Mouse (Mus musculus) liver, adult (tissue): ENCODE measurements around the gene Ankrd54.

Experiments
- GATA4 ChIP-seq: IDR thresholded peaks from 2 replicates; pipeline ENCODE4 v1.6.1; 2014; ENCODE audit warnings: mild to moderate bottlenecking, low read length; ENCODE audit not compliant: insufficient replicate concordance

Gene Ankrd54

GRCm38 (mm10) chr15:79037913-79038328 is 24.8 kb downstream of the Ankrd54 start:
- TF ChIP-seq GATA4 = no peak

- no peak for TF ChIP-seq GATA4
Measured at GRCm38 (mm10) chr15:79030551-79031435, 31.9 kb downstream of the Ankrd54 start.

DNA sequence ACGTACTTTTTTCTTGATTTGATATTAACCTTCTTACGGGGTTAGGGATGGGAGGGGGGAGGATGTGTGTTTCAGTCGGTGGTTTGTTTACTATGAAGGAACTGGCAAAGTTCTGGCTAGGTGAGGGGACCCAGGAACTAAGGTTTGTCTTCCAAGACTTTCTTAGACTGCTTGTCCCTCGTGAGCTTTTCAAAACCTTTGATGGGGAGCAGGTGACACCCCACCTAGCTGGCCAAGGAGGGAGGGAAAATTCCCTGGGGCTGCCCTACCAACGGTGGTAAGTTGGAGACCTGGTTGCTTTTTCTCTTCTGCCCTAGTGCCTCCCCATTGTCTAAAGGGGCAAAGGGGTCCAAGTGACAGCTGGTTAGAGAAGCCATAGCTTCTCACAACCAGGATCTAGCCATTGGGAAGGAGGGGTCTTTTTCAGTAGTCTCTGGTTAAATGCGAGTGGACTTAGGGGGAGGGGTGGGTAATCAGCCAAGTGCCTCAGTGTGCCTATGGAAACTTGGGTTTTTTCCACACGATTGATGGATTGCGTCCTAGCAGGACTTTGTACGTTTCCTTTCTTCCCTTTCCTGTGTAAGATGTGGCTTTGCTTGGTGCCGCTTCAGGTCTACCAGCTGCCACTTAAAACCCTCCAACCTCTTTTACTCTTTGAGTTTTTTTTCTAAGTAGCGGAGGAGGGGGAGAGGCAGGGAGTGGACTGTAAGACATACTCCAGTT is 33.0 kb downstream of the Ankrd54 start:
- TF ChIP-seq GATA4 = no peak

GRCm38 (mm10) chr15:79028823-79029484 is 33.7 kb downstream of the Ankrd54 start:
- TF ChIP-seq GATA4 = no peak

DNA sequence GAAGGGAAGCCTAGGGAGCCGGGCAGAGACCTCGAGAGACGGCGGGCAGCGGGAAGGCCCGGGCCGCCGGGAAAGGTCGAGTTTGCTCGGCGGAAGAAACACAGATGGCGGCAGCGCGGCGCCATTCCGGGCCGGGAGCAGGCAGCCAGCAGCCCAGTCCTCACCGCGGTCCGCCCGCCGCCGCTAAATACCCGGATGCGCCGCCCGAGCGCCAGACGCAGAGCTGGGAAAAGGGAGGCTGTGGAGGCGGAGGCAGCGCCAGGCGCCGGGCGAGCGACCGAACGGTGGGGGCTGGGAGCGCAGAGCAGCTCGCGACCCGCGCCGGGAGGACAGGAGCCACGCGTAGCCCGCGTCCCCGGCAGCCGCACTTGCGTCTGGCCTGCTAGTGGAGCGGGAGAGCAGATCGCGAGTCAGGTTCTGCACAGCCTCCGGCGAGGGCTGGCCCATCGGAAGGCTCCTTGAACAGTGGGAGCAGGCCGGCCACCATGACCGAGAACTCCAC is 34.4 kb downstream of the Ankrd54 start, which contains the start of gene H1f0:
TSS of gene H1f0 (plus strand) at position 214 of the 502 bp plus-strand sequence.
- no peak for TF ChIP-seq GATA4

DNA sequence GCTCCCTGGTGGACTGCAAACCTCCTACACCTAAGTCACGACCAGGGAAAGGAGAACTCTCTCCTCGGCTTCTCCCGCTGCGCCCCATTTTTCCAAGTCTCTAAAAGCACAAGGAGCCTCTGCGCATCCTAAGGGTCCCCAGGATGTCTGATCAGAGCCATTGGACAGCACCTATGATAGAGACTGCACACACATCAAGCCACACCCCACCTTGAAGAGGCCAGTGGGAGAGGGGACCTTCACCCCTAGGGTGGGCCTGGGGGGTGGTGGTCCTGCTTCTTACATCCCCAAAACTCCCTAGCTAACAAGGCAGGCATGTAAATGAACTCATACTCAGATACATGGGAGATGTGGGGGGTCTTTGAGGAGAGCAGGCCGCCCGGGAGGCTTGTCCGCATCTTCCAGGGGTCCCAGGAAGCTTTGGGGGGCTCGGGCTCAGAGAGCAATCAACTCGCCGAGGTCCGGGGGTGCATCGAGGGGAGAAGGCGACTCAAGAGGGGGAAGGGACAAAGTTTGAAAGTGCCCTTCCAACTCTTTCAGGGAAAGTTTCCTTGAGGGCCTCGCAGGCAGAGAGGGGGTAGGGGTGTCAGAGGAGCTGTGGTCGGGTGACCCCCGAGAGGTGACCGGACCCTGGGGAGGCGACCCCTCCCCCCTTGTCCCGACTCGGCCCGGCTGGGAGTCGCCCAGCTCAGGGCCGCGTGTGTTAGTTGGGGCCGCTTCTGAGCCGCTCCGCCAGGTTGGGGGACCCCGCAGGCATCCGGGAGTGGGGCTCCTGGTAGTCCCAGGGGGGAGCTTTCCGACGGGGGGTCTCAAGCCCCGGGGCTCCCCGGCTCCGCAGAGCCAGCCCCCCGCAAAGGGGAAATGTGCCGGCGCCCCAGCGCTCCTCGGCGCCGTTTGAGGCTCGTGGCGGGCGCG is 35.1 kb downstream of the Ankrd54 start:
- no peak for TF ChIP-seq GATA4

DNA sequence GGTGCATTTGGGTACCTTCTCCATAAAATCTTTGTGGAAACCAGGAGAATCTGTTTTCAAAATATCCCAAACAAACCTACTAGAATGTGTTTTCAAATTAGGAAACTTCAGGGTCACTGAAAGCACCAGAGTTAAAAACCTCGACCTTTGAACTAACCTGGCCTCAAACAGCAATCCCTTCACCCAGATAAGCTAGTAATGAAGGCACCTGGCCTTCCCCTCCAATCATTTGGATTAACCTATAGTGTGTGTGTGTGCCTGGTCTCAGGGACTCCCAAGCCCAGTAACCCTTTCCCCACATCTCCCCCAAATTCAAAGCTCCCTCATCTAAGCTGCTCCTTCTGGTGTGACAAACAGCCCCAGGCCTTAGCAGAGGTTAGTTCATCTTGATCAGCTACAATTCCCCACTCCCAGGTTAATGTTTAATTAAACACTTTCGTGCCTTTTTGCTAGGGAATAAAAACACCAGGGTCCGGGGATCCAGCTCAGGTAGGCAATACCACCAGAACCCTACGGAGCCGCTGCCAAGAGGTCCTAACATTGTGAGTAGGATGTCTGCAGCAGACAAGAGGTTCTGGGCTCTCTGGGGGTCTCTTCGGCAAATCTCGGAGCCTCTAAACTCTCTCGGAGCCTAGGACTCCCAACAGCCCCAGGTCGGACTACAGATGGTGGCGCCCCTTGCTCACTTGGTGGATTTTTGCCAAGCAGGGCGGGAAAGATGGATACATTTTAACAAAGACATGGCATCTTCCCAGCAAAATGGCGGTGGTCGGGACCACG is 36.0 kb downstream of the Ankrd54 start:
- TF ChIP-seq GATA4 = peak; percentile 71; the same call in 1 of the 2 replicates

DNA sequence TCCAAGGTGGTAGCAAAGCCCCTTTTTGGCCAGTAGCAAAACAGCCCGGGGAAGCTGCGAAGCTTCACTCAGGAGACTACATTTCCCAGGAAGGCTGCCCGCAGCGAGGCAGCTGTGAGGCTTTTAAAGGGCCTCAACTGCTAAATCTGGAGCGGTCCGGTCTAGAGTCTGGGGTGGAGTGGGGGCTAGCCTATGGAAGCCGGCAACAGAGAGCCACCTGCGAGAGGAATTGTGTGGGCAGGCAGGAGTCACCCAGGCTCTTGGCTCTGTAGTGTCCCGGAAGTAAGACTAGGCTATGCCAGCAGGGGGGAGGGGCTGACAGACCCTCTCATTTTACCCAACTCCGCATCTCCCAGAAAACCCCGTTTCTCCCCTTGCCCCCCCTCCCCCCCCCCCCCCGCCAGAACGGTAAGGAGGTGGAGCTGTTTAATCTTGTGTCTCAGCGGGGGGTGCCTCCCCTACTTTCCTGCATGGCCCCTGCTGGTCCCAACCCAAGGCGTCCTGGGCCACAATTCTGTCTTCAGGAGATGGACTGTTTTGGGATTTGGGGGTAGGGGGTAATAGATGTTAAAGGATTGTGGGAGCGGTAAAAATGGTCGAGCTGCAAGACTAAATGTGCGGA is 36.9 kb downstream of the Ankrd54 start:
- no peak for TF ChIP-seq GATA4

DNA sequence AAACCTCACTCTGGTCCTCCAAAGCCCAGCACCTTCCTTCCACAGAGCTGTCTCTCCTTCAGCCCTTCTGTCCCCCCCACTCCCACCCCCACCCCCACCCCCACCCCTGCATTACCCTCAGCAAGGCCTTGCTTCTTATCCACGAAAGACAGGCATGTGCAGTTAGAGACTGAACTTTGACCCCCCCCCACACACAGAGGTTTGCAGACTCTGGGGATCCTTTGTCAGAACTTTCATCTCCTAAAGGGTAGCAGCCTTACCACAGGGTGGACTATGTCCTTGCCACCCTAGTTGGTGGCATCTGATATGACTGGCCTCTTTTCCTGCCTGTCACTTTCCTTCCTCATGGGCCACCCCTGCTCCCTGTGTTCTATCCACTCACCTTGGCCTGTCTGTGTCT is 39.3 kb downstream of the Ankrd54 start:
- TF ChIP-seq GATA4 = peak; percentile 40; the same call in 1 of the 2 replicates

DNA sequence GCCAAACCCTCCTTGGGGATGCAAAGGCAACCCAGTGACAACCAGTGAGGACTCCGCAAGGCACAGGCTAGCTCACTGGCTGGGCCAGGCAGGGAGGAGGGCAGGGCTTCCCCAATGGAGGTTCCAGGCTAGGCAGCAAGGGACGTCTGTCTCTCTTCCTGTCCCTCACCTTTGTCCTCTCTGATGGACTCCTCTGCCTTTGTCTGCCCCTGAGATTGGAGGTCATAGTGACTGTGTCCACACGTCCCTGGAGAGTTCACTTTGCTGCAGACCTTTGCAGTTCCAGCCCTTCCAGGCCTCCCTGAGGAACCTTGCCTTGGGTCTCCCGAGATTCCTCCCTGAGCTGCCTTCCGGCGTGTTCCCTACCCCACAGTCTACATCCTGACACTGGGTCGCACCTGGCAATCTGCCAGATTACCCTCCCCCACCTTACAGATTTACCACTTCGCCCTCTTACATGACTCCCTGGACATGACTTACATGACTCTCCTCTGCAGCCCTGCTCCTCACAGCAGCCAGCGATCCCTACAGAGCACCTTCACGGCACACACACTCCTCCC is 39.9 kb downstream of the Ankrd54 start:
- no peak for TF ChIP-seq GATA4

- no peak for TF ChIP-seq GATA4
Measured at GRCm38 (mm10) chr15:79018886-79019285, 43.8 kb downstream of the Ankrd54 start.

DNA sequence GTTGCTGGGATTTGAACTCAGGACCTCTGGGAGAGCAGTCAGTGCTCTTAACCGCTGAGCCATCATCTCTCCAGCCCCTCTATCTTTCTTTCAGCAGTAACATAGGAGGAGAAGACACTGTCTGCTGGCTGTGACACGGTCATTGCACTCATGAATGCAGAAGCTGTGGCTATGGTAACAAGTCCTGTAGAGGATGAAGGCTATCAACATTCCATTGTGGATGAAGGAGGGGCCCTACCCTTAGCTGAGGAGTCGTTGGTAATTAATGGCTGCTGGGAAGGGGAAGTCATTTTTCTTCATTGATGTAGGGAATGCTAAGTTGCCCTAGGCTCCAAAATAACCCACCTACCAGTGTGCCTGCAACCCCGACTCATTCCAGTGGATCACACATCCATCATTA is 44.5 kb downstream of the Ankrd54 start:
- TF ChIP-seq GATA4 = no peak

DNA sequence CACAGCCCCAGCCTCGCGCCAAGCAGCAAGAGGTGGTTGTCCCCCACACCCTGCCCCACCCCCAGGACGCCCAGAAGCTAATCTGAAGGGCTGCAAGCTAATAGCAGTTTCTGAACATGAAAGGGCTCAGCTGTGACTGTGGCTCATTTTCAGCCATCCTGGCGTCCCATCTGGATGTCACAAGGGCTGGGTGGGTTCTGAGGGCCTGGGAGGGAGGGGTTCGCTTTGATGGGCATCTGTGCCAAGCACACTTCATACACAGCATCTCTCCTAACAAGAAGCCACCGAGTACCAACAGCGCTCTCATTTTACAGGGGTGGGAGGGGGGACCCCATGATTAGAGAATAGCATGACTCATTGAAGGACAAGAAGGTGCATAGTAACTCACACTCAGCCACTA is 49.3 kb downstream of the Ankrd54 start:
- TF ChIP-seq GATA4 = no peak
